7 mouse cellular contexts compared by ENCODE assay signal in genomic region chr11:67454874-67455526, GRCm38 (mm10). TPM values are rescaled to one million over a fixed set of nuclear protein-coding genes. Genes with fewer than 3 reads are reported as not detected.
DNase-seq lines count a peak whose midpoint lies in the region; ATAC-seq and TF ChIP-seq lines count a peak whose summit lies in the region.

Gene Gas7, plus strand, starts transcription at chr11:67455437.

- no peak within 1 kb of the TSS for H3K27ac ChIP-seq in brown adipose tissue, adult 24 weeks (replicated peaks; ENCODE audit: low read depth, low read length)
- H3K27ac ChIP-seq in gastrocnemius, adult 2 months = peak within 1 kb of the TSS; percentile 66
- peak within 1 kb of the TSS; percentile 70; the same call in 1 of the 2 replicates for H3K27ac ChIP-seq in hindbrain, embryonic 16.5 days (ENCODE audit: low read depth, low read length)
- no peak within 1 kb of the TSS for H3K27ac ChIP-seq in small intestine, adult 2 months (ENCODE audit: insufficient read depth, low read depth, low read length)

- no peaks in the 10 kb centered on the region; the same call in 1 of the 2 replicates for H3K4me1 ChIP-seq in brown adipose tissue, adult 24 weeks (ENCODE audit: control insufficient read depth, insufficient read depth, insufficient read length, low read length)
- H3K4me1 ChIP-seq in hindbrain, embryonic 16.5 days (ENCODE audit: control insufficient read depth, insufficient read depth, low read depth, low read length) = peaks cover 9% of the 10 kb centered on the region
- peaks cover 2% of the 10 kb centered on the region for H3K4me1 ChIP-seq in small intestine, adult 2 months (ENCODE audit: control insufficient read depth, insufficient read depth, insufficient read length, low read length)

- H3K9me3 ChIP-seq in hindbrain, embryonic 16.5 days (ENCODE audit: control insufficient read depth, low read length) = no peaks in the 10 kb centered on the region

- H3K27me3 ChIP-seq in hindbrain, embryonic 16.5 days (replicated peaks; ENCODE audit: control insufficient read depth, insufficient read depth, low read length) = no peaks in the 10 kb centered on the region
- peaks cover 19% of the 10 kb centered on the region for H3K27me3 ChIP-seq in small intestine, adult 2 months (ENCODE audit: control insufficient read depth, insufficient read depth, low read length)

- TF ChIP-seq POLR2A in small intestine, adult 2 months (IDR thresholded peaks at IDR 0.05; ENCODE audit: low read depth, low read length) = no peak

- TF ChIP-seq CTCF in gastrocnemius, adult 2 months (IDR thresholded peaks at IDR 0.05) = no peak
- no peak for TF ChIP-seq CTCF in small intestine, adult 2 months (IDR thresholded peaks at IDR 0.05; ENCODE audit: extremely low read depth, insufficient read length, insufficient replicate concordance, low read depth, low read length)

- ATAC-seq in hindbrain, embryonic 16.5 days = peak; percentile 88
- peak; percentile 28 for ATAC-seq in megakaryocyte, adult 5-6 weeks (ENCODE audit: poor library complexity, severe bottlenecking)

- H3K36me3 ChIP-seq in hindbrain, embryonic 16.5 days (ENCODE audit: control insufficient read depth, insufficient read depth, low read length) = no peaks in the 10 kb centered on the region
- H3K36me3 ChIP-seq in small intestine, adult 2 months (ENCODE audit: control insufficient read depth, insufficient read depth, low read length) = no peaks in the 10 kb centered on the region

- peak; percentile 78 for DNase-seq in ZHBTc4 (ENCODE audit: low read depth, low spot score)
- DNase-seq in gastrocnemius, adult 2 months = peak; percentile 69
- peak in 1 of 2 experiments; percentile 42 for DNase-seq in left cerebral cortex, postnatal 25 days (ENCODE audit: low spot score in 2 of 2)

- intact Hi-C loops in gastrocnemius, adult 2 months (cut with DNase I) = no loop called here
- intact Hi-C loops in left cerebral cortex, postnatal 25 days (cut with DNase I) = loop anchor here (5.0 kb wide), 3 partner anchors 83 to 343 kb away; no protein-coding TSS in a partner anchor

- peak within 1 kb of the TSS; percentile 87 for H3K9ac ChIP-seq in hindbrain, embryonic 16.5 days (ENCODE audit: low read depth, low read length)

- WGBS in hindbrain, embryonic 16.5 days = 0% methylated on average over 55 of the region's 78 CpGs
- 2% methylated on average over 77 of the region's 78 CpGs for WGBS in small intestine, adult 2 months

- peak within 1 kb of the TSS; percentile 58 for H3K4me3 ChIP-seq in brown adipose tissue, adult 24 weeks (ENCODE audit: insufficient read depth, low read depth, low read length)
- peak within 1 kb of the TSS; percentile 83 for H3K4me3 ChIP-seq in gastrocnemius, adult 2 months
- H3K4me3 ChIP-seq in hindbrain, embryonic 16.5 days (ENCODE audit: low read length) = peak within 1 kb of the TSS; percentile 75
- peak within 1 kb of the TSS; percentile 66 for H3K4me3 ChIP-seq in small intestine, adult 2 months (ENCODE audit: low read depth, low read length)

- peak within 1 kb of the TSS; percentile 96 for H3K4me2 ChIP-seq in hindbrain, embryonic 16.5 days (ENCODE audit: low read length)

RNA-seq across cellular contexts. Expression of gene Gas7, which starts in this region (rescaled TPM):
- polyA plus RNA-seq in brown adipose tissue, adult 24 weeks (2012; ENCODE audit: insufficient read depth, insufficient read length, missing spikeins) = 7.5 and 10.8 TPM in 2 replicates
- total RNA-seq in gastrocnemius, adult 2 months (2021) = 1 to 10 TPM; 6.8 to 8.5 TPM
- polyA plus RNA-seq in hindbrain, embryonic 16.5 days (2015; fragmentation: Nextera tagmentation; extraction: Ambion mirVana) = 31.0 and 34.8 TPM in 2 replicates
- 100 to 1,000 TPM; 544 to 566 TPM for total RNA-seq in left cerebral cortex, postnatal 25 days (2021)
- 67.7 and 73.4 TPM in 2 replicates for total RNA-seq in megakaryocyte, adult 5-6 weeks (2015)
- 58.5 and 69.2 TPM in 2 replicates for total RNA-seq in megakaryocyte, adult 5-6 weeks (2017)
- 1.6 and 2.1 TPM in 2 replicates for polyA plus RNA-seq in small intestine, adult 2 months (2012; rRNA removed)

Comparison
In these comparisons a context has a peak if more than half of its experiments do, and no peak if none do; other contexts are left out.
1. RNA of gene Gas7 (total RNA-seq): 544 to 566 TPM in left cerebral cortex, postnatal 25 days; 58.5 to 73.4 TPM in megakaryocyte, adult 5-6 weeks and 6.8 to 8.5 TPM in gastrocnemius, adult 2 months; every median in the first group is over 4 times any median in the second.
2. H3K27ac ChIP-seq: peak in gastrocnemius, adult 2 months (single experiment) and hindbrain, embryonic 16.5 days (single experiment); none in brown adipose tissue, adult 24 weeks (single experiment) and small intestine, adult 2 months (single experiment).
3. Peak in every context shown above with its lines, with median percentiles within 50 percentile points of each other: H3K4me3 ChIP-seq.